Mouse (Mus musculus) small intestine, adult 2 months (tissue): ENCODE results near the gene Vmn2r106. TPM values are rescaled to one million over a fixed set of nuclear protein-coding genes. Genes with fewer than 3 reads are reported as not detected.

Source experiments
- H3K27ac ChIP-seq: fragments of 200-500 bp; 2 replicates; pipeline ENCODE4 v1.5.1; 2012; ENCODE audit warnings: low read depth, low read length, control low read depth, inconsistent platforms; ENCODE audit not compliant: insufficient read depth
- H3K27me3 ChIP-seq: fragments of 200-500 bp; 2 replicates; pipeline ENCODE4 v1.6.1; 2012; ENCODE audit warnings: mild to moderate bottlenecking, moderate library complexity, low read length, inconsistent platforms; ENCODE audit not compliant: control insufficient read depth, insufficient read depth
- H3K36me3 ChIP-seq: fragments of 200-500 bp; 2 replicates; pipeline ENCODE4 v1.6.1; 2012; ENCODE audit warnings: mild to moderate bottlenecking, low read length, control low read depth, inconsistent platforms; ENCODE audit not compliant: control insufficient read depth, insufficient read depth
- H3K4me1 ChIP-seq: fragments of 200-500 bp; 2 replicates; pipeline ENCODE4 v1.6.1; 2012; ENCODE audit warnings: low read length, inconsistent platforms, mixed read lengths; ENCODE audit not compliant: control insufficient read depth, insufficient read depth, insufficient read length
- H3K4me3 ChIP-seq: fragments of 200-500 bp; 2 replicates; pipeline ENCODE4 v1.5.1; 2012; ENCODE audit warnings: low read depth, mild to moderate bottlenecking, control low read depth, inconsistent platforms, low read length, moderate library complexity
- CTCF ChIP-seq: fragments of 200-500 bp; IDR thresholded peaks from 2 replicates; pipeline ENCODE4 v1.5.1; 2012; ENCODE audit warnings: low read depth, mild to moderate bottlenecking, control low read depth, inconsistent platforms, low read length, moderate library complexity, mixed read lengths; ENCODE audit not compliant: insufficient replicate concordance, insufficient read length; ENCODE audit errors: extremely low read depth
- POLR2A ChIP-seq: fragments of 200-500 bp; IDR thresholded peaks from 2 replicates; pipeline ENCODE4 v1.6.1; 2012; ENCODE audit warnings: low read depth, mild to moderate bottlenecking, control low read depth, inconsistent platforms, low read length, moderate library complexity
- WGBS: fragments of 180-500 bp; shearing (Covaris S2); methylation state at CpG from one replicate; pipeline ENCODE4 v1.1.7; 2018; 5-methylcytosine and 5-hydroxymethylcytosine counted together
- polyA plus RNA-seq: library from polyadenylated mRNA; depleted of rRNA; stranded (reverse); fragments of >200 nt; gene quantifications from 2 replicates; pipeline ENCODE4 v1.2.3, GENCODE M21; 2012; rRNA removed

Vmn2r106 gene
- polyA plus RNA-seq: not detected in 2 replicates

GRCm38 (mm10) chr17:20285453-20285852 is at the start of gene Vmn2r106:
Gene Vmn2r106 (minus strand): TSS chr17:20285553.
- Histone ChIP-seq H3K27ac (no peak within 1 kb of the TSS), H3K27me3 (no peaks in the 10 kb centered on the region), H3K4me3 (no peak within 1 kb of the TSS), H3K4me1 (no peaks in the 10 kb centered on the region), H3K36me3 (no peaks in the 10 kb centered on the region)
- WGBS: 72% methylated on average over 1 of the region's 1 CpGs
- TF ChIP-seq POLR2A: no peak

DNA sequence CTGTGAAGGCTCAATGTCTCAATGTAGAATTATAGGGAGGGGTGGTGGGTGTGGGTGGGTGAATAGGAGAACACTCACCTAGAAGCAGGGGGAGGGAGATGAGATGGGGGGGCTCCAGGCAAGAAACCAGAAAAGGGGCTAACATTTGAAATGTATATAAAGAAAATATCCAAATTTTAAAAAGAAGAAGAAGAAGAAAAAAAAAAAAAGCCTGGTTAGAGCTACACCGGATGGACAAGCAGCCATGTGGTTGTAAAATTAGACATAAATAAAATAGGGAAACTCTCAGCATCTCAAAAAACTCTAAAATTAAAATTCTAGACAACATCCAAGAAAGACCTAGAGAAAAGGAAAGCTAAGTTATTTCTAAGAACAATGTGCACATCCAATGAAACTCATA is 20.4 kb upstream of the Vmn2r106 start:
- H3K4me1 ChIP-seq: no peaks in the 10 kb centered on the region
- no peak overlapping the region for H3K27ac ChIP-seq
- H3K4me3 ChIP-seq: no peak overlapping the region
- no peaks in the 10 kb centered on the region for H3K36me3 ChIP-seq
- 90% methylated on average over 1 of the region's 1 CpGs for WGBS
- TF ChIP-seq POLR2A: no peak
- no peak for TF ChIP-seq CTCF
- H3K27me3 ChIP-seq: no peaks in the 10 kb centered on the region

DNA sequence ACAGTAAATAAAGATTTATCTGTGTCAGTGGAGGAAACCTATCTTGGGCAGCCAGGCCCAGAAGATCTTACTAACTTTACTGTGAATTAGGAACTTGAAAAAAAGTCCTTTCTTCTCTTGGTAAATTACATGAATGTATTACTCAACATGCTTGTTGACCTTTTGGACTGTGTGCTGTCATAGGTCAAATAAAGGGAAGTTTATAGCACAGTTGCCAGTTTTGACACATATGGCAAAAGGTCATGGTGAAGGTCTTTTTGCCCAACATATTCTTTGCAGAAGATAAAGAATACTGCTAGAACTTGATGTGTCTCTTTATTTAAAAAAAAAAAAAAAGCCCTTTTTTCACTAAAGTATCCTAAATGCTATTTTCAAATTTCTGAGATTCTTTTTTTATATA is 1.6 kb upstream of the Vmn2r106 start:
- Histone ChIP-seq H3K36me3 (no peaks in the 10 kb centered on the region), H3K27me3 (no peaks in the 10 kb centered on the region), H3K27ac (no peak overlapping the region), H3K4me1 (no peaks in the 10 kb centered on the region), H3K4me3 (no peak overlapping the region)
- no peak for TF ChIP-seq POLR2A
- TF ChIP-seq CTCF: no peak

- TF ChIP-seq POLR2A (no peak), CTCF (no peak)
- no peaks in the 10 kb centered on the region for H3K27me3 ChIP-seq
- H3K36me3 ChIP-seq: no peaks in the 10 kb centered on the region
- H3K27ac ChIP-seq: no peak overlapping the region
- H3K4me1 ChIP-seq: no peaks in the 10 kb centered on the region
- H3K4me3 ChIP-seq: no peak overlapping the region
- WGBS: 69% methylated on average over 4 of the region's 4 CpGs
Measured at GRCm38 (mm10) chr17:20255522-20255921, 29.8 kb downstream of the Vmn2r106 start.

DNA sequence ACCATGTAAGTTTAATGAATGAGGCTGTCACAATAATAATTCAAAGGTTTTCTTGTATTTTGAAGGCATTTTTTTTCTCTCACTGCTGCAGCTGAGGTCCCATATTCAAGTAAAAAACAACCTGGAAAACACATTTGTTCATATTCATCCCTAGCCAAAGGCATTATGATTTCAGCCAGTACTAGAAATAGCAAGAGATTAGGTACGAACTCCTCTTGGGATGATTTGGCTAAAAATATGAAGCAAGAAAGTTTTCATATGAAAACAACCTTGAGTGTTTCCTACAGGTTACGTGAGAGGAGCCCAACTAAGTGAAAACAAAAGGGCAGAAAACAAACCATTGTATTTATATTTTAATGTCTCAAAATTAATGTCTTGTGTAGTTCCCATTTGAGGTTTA is 50.4 kb downstream of the Vmn2r106 start, which contains the start of gene Vmn2r105:
Gene Vmn2r105, minus strand, starts transcription at position 101 of the 400 bp plus-strand sequence.
- Histone ChIP-seq H3K27ac (no peak within 1 kb of the TSS), H3K4me1 (no peaks in the 10 kb centered on the region), H3K27me3 (no peaks in the 10 kb centered on the region), H3K36me3 (no peaks in the 10 kb centered on the region), H3K4me3 (no peak within 1 kb of the TSS)
- 71% methylated on average over 2 of the region's 2 CpGs for WGBS
- TF ChIP-seq POLR2A (no peak), CTCF (no peak)

Other genes with a start within 250 kb of the Vmn2r106 start
- gene Vmn2r104, start 237.2 kb downstream of the Vmn2r106 start, polyA plus RNA-seq: not detected in 2 replicates
- not detected in 2 replicates for gene Fpr-rs7, start 171.3 kb downstream of the Vmn2r106 start, polyA plus RNA-seq
- gene Fpr-rs6, start 102.5 kb downstream of the Vmn2r106 start, polyA plus RNA-seq: not detected in 2 replicates
- not detected in 2 replicates for gene Vmn2r105, start 50.5 kb downstream of the Vmn2r106 start, polyA plus RNA-seq
- not detected in 2 replicates for gene Vmn2r107, start 59.7 kb upstream of the Vmn2r106 start, polyA plus RNA-seq
- not detected in 2 replicates for gene Vmn1r224, start 128.6 kb upstream of the Vmn2r106 start, polyA plus RNA-seq
- not detected in 2 replicates for gene Vmn2r108, start 195.8 kb upstream of the Vmn2r106 start, polyA plus RNA-seq
- gene Vmn1r225, start 212.6 kb upstream of the Vmn2r106 start, polyA plus RNA-seq: not detected in 2 replicates